Mouse (Mus musculus) limb, embryonic 13.5 days (tissue): ENCODE measurements at regions not wholly inside any gene's neighbourhood (a gene's known extent, or its start where the extent isn't known, plus 50 kb on each side); places are given as distances from the start of the nearest gene placed in this dataset.
A peak's percentile ranks its signal among the peaks of the same experiment; 100 is the strongest.

Source experiments
- ATAC-seq: fragments of 200-750 bp; cut with Nextera tagmentation; 2 replicates; pipeline ENCODE4 v1.8.0; 2017; ENCODE audit warnings: low read depth, moderate number of reproducible peaks, moderate TSS enrichment; ENCODE audit not compliant: low FRiP score
- H3K27ac ChIP-seq: fragments of 300-500 bp; sonication (generic); 2 replicates; pipeline ENCODE4 v1.5.1; 2015; ENCODE audit warnings: inconsistent platforms, mild to moderate bottlenecking, moderate library complexity
- H3K27me3 ChIP-seq: fragments of 300-500 bp; sonication (generic); 2 replicates; pipeline ENCODE4 v1.6.1; 2015; ENCODE audit warnings: mild to moderate bottlenecking, inconsistent platforms
- H3K36me3 ChIP-seq: fragments of 300-500 bp; sonication (generic); 2 replicates; pipeline ENCODE4 v1.6.1; 2015; ENCODE audit warnings: inconsistent platforms, mild to moderate bottlenecking, moderate library complexity
- H3K4me1 ChIP-seq: fragments of 300-500 bp; sonication (generic); 2 replicates; pipeline ENCODE4 v1.6.1; 2015; ENCODE audit warnings: inconsistent platforms
- H3K4me2 ChIP-seq: fragments of 300-500 bp; sonication (generic); replicated peaks from 2 replicates; pipeline ENCODE4 v1.6.1; 2015; ENCODE audit warnings: inconsistent platforms, mild to moderate bottlenecking, moderate library complexity
- H3K4me3 ChIP-seq: fragments of 300-500 bp; sonication (generic); 2 replicates; pipeline ENCODE4 v1.5.1; 2015; ENCODE audit warnings: moderate library complexity, mild to moderate bottlenecking, inconsistent platforms
- H3K9ac ChIP-seq: fragments of 300-500 bp; sonication (generic); 2 replicates; pipeline ENCODE4 v1.6.1; 2015; ENCODE audit warnings: mild to moderate bottlenecking, inconsistent platforms
- H3K9me3 ChIP-seq: fragments of 300-500 bp; sonication (generic); 2 replicates; pipeline ENCODE4 v1.6.1; 2016; ENCODE audit warnings: inconsistent platforms
- WGBS: fragments of 180-500 bp; shearing (Covaris S2); methylation state at CpG from one replicate; pipeline ENCODE4 v1.1.7; 2015; 5-methylcytosine and 5-hydroxymethylcytosine counted together

- H3K27me3 ChIP-seq, result no peaks in the 10 kb centered on the region
- H3K9ac ChIP-seq, result no peak overlapping the region
- no peak for ATAC-seq
- H3K4me2 ChIP-seq, result no peak overlapping the region
- 31% methylated on average over 7 of the region's 7 CpGs for WGBS
- H3K4me3 ChIP-seq, result no peak overlapping the region
- H3K36me3 ChIP-seq, result no peaks in the 10 kb centered on the region
- no peaks in the 10 kb centered on the region for H3K9me3 ChIP-seq
- H3K27ac ChIP-seq, result 0 out of 2 replicates have a peak overlapping the region, but pooled peaks have one; percentile 0
- H3K4me1 ChIP-seq, result 0 out of 2 replicates have a peak, but pooled peaks cover 14% of the 10 kb centered on the region
Observed at GRCm38 (mm10) chr1:57673957-57674699, 99.8 kb upstream of the Spats2l start.

DNA sequence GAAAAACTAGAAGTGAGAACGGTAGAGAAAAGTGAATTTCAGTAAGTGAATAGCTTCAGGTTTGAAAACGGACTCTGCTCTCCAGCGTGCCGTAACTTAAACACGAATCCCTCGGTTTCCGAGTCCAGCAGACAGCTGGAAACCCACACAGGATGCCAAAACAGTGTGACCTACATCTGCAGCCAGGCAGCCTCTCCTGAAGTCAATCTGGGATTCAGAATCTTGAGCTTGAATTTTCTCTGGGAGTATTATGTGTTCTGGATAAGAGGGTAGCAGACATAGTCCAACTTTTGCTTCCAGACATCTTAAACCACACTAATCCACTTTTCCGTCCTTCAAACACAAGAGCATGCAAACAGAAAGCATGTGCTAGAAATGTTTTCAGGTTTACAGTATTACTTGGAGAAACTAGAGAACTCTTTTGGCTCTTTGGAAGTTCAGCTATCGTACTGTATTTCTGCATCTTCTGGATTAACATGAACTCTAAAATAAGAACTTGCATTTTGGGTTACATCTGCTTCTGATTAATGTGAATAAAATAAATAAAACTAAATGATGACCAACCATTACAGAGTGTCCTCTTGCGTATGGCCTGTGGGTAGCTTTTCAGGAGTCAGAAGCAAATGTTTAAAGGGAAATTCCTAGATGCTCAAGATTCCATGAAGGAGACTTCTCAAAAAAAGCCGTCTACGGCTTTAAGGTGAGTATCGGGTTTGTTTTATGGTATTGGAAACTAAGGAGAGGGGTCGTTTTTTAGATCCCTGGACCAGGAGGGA is 89.4 kb upstream of the Spats2l start:
- WGBS, result 38% methylated on average over 14 of the region's 14 CpGs
- H3K9me3 ChIP-seq, result no peaks in the 10 kb centered on the region
- no peaks in the 10 kb centered on the region for H3K27me3 ChIP-seq
- no peaks in the 10 kb centered on the region for H3K36me3 ChIP-seq
- no peak overlapping the region for H3K4me3 ChIP-seq
- peak; percentile 59; the same call in 1 of the 2 replicates for ATAC-seq
- peaks cover 13% of the 10 kb centered on the region for H3K4me1 ChIP-seq
- no peak overlapping the region for H3K9ac ChIP-seq
- peak overlapping the region; percentile 69 for H3K27ac ChIP-seq
- peak overlapping the region; percentile 9; the same call in 1 of the 2 replicates for H3K4me2 ChIP-seq

- no peak overlapping the region for H3K4me3 ChIP-seq
- H3K9ac ChIP-seq, result no peak overlapping the region
- no peak for ATAC-seq
Observed at GRCm38 (mm10) chr1:57689253-57689652, 84.7 kb upstream of the Spats2l start.

DNA sequence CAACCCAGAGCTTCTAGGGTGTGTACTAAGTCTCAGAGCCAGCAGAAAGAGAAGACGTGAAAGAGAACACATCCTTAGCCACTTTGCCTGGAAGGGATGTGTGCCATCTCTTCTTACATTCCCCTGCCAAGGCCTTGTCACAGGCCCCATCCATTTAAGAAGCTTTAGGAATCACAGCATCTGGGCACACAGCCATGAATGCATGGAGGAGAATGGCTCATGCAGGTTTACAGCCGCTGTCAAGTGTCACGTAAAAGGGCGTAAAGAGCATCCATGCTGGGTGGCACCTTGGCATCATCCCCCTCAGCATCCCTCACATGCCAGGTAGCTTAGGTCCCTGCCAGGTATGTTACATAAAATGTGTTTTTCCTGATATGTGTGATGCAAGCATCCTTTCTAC is 66.1 kb upstream of the Spats2l start:
- H3K4me3 ChIP-seq, result no peak overlapping the region
- 83% methylated on average over 4 of the region's 4 CpGs for WGBS
- no peaks in the 10 kb centered on the region for H3K9me3 ChIP-seq
- peaks cover under 1% of the 10 kb centered on the region; the same call in 1 of the 2 replicates for H3K4me1 ChIP-seq
- no peak for ATAC-seq
- 0 out of 2 replicates have a peak overlapping the region, but pooled peaks have one; percentile 8 for H3K27ac ChIP-seq
- H3K36me3 ChIP-seq, result no peaks in the 10 kb centered on the region
- H3K4me2 ChIP-seq, result no peak overlapping the region
- no peaks in the 10 kb centered on the region for H3K27me3 ChIP-seq
- no peak overlapping the region for H3K9ac ChIP-seq

More at GRCm38 (mm10) chr1:57689253-57689652, 84.7 kb upstream of the Spats2l start:
- no peaks in the 10 kb centered on the region for H3K27me3 ChIP-seq
- peaks cover 12% of the 10 kb centered on the region for H3K4me1 ChIP-seq
- H3K4me2 ChIP-seq, result no peak overlapping the region
- no peak overlapping the region for H3K27ac ChIP-seq
- H3K9me3 ChIP-seq, result no peaks in the 10 kb centered on the region
- H3K36me3 ChIP-seq, result no peaks in the 10 kb centered on the region

DNA sequence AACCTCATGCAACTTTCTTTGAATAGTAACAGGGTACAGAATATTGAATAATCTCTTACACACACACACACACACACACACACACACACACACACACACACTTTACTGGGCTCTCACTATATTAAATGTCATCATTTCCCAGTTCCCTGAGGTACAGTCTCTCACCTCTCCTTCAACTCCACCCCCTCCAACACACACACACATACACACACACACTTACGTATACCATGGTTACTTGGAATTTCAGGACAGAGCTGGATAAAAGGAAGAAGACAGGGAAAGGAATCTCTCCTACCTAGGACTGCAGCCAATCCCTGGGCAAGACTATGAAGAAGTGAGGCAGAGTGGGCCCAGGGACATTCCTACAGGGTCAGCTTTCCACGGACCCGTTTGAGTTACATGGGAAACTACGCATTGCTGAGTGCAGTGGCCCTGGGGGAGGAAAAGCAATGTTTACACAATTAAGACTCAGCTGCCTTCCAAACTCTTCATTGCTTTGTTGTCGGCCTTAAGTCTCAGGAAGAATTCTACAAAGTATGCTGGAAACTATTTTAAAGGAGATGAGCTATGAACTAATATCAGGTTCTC is 61.0 kb upstream of the Spats2l start:
- H3K36me3 ChIP-seq, result no peaks in the 10 kb centered on the region
- no peak overlapping the region for H3K4me2 ChIP-seq
- peak overlapping the region; percentile 40 for H3K27ac ChIP-seq
- no peaks in the 10 kb centered on the region for H3K27me3 ChIP-seq
- peaks cover 7% of the 10 kb centered on the region; the same call in 1 of the 2 replicates for H3K4me1 ChIP-seq
- no peaks in the 10 kb centered on the region for H3K9me3 ChIP-seq
- no peak overlapping the region for H3K4me3 ChIP-seq
- no peak overlapping the region for H3K9ac ChIP-seq
- ATAC-seq, result peak; percentile 76
- 57% methylated on average over 5 of the region's 5 CpGs for WGBS

DNA sequence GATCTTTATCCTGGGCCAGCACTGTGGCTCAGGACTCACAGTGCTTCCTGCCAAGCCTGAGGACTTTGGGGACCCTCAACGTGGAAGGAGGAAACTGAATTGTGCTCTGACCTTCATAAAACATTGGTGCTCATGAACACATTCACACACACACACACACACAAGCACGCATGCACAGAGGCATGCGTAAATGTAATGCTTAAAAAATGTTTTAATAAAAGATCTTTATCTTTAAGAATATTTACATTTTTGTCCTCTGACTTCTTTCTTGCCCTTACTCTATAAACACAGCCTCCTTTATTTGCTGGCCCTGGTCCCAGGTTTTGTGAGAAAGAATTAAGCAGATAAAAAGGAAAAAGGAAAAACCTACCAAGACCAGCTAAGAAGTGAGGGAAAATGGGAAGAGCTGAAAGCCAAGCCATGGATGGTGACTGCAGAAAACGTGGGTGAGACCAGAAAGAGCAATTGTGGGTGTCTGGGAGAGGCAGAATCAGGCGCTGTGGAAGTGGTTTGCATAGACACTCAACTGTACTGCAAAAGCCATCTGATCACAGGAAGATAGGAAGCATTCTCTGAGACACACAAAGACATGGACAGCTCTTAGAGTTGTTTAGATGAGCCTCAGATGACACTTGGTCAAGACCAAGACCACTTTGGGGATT is 56.7 kb upstream of the Spats2l start:
- Histone ChIP-seq H3K9ac (no peak overlapping the region), H3K9me3 (no peaks in the 10 kb centered on the region), H3K4me2 (no peak overlapping the region), H3K27ac (no peak overlapping the region), H3K4me1 (peaks cover 7% of the 10 kb centered on the region; the same call in 1 of the 2 replicates), H3K36me3 (no peaks in the 10 kb centered on the region), H3K27me3 (no peaks in the 10 kb centered on the region), H3K4me3 (no peak overlapping the region)
- 71% methylated on average over 5 of the region's 5 CpGs for WGBS
- ATAC-seq, result no peak

DNA sequence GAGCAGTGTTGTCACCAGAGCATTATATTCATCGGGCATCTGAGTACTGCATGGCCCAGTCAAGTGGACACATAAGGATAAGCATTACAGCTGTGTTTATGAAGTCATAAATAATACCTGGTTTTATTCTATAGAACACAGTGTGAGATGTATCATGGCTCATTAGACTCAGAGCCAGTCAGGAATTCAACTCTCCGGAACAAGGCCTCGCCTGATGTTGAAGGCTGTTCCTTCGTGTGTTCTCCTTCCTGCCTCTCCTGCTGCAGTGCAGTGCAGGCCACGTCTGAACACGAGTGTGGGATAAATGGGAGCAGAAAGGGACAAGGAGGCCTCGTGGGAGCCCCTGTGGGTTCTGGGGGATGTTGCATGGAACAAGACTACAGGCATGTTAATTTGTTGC is 55.6 kb upstream of the Spats2l start:
- no peak overlapping the region for H3K4me3 ChIP-seq
- no peaks in the 10 kb centered on the region for H3K27me3 ChIP-seq
- H3K9ac ChIP-seq, result no peak overlapping the region
- WGBS, result 73% methylated on average over 7 of the region's 7 CpGs
- no peak overlapping the region for H3K4me2 ChIP-seq
- no peaks in the 10 kb centered on the region for H3K36me3 ChIP-seq
- H3K9me3 ChIP-seq, result no peaks in the 10 kb centered on the region
- no peak for ATAC-seq
- H3K27ac ChIP-seq, result no peak overlapping the region
- peaks cover 3% of the 10 kb centered on the region; the same call in 1 of the 2 replicates for H3K4me1 ChIP-seq
